Mouse (Mus musculus) small intestine, adult 2 months (tissue): ENCODE data around the gene Traf4. TPM values are rescaled to one million over a fixed set of nuclear protein-coding genes. Genes with fewer than 3 reads are reported as not detected.
A peak's percentile ranks its signal among the peaks of the same experiment; 100 is the strongest.

Experiments
- H3K27ac ChIP-seq: fragments of 200-500 bp; 2 replicates; pipeline ENCODE4 v1.5.1; 2012; ENCODE audit warnings: low read depth, low read length, control low read depth, inconsistent platforms; ENCODE audit not compliant: insufficient read depth
- H3K27me3 ChIP-seq: fragments of 200-500 bp; 2 replicates; pipeline ENCODE4 v1.6.1; 2012; ENCODE audit warnings: mild to moderate bottlenecking, moderate library complexity, low read length, inconsistent platforms; ENCODE audit not compliant: control insufficient read depth, insufficient read depth
- H3K36me3 ChIP-seq: fragments of 200-500 bp; 2 replicates; pipeline ENCODE4 v1.6.1; 2012; ENCODE audit warnings: mild to moderate bottlenecking, low read length, control low read depth, inconsistent platforms; ENCODE audit not compliant: control insufficient read depth, insufficient read depth
- H3K4me1 ChIP-seq: fragments of 200-500 bp; 2 replicates; pipeline ENCODE4 v1.6.1; 2012; ENCODE audit warnings: low read length, inconsistent platforms, mixed read lengths; ENCODE audit not compliant: control insufficient read depth, insufficient read depth, insufficient read length
- H3K4me3 ChIP-seq: fragments of 200-500 bp; 2 replicates; pipeline ENCODE4 v1.5.1; 2012; ENCODE audit warnings: low read depth, mild to moderate bottlenecking, control low read depth, inconsistent platforms, low read length, moderate library complexity
- CTCF ChIP-seq: fragments of 200-500 bp; IDR thresholded peaks from 2 replicates; pipeline ENCODE4 v1.5.1; 2012; ENCODE audit warnings: low read depth, mild to moderate bottlenecking, control low read depth, inconsistent platforms, low read length, moderate library complexity, mixed read lengths; ENCODE audit not compliant: insufficient replicate concordance, insufficient read length; ENCODE audit errors: extremely low read depth
- POLR2A ChIP-seq: fragments of 200-500 bp; IDR thresholded peaks from 2 replicates; pipeline ENCODE4 v1.6.1; 2012; ENCODE audit warnings: low read depth, mild to moderate bottlenecking, control low read depth, inconsistent platforms, low read length, moderate library complexity
- WGBS: fragments of 180-500 bp; shearing (Covaris S2); methylation state at CpG from one replicate; pipeline ENCODE4 v1.1.7; 2018; 5-methylcytosine and 5-hydroxymethylcytosine counted together
- polyA plus RNA-seq: library from polyadenylated mRNA; depleted of rRNA; stranded (reverse); fragments of >200 nt; gene quantifications from 2 replicates; pipeline ENCODE4 v1.2.3, GENCODE M21; 2012

The Traf4 gene
- polyA plus RNA-seq, 1 experiment = 99.5 TPM

GRCm38 (mm10) chr11:78151161-78151560 lies 14.2 kb downstream of the Traf4 start:
- Histone ChIP-seq H3K27me3 (no peaks in the 10 kb centered on the region), H3K4me1 (no peaks in the 10 kb centered on the region; the same call in 1 of the 2 replicates), H3K27ac (no peak overlapping the region), H3K4me3 (no peak overlapping the region), H3K36me3 (peaks cover 38% of the 10 kb centered on the region)
- TF ChIP-seq POLR2A = no peak
- peak; percentile 60; the same call in 1 of the 2 replicates for TF ChIP-seq CTCF
- 50% methylated on average over 1 of the region's 1 CpGs for WGBS

GRCm38 (mm10) chr11:78146707-78147543 lies 18.5 kb downstream of the Traf4 start:
- 87% methylated on average over 6 of the region's 6 CpGs for WGBS
- Histone ChIP-seq H3K27ac (no peak overlapping the region), H3K27me3 (no peaks in the 10 kb centered on the region), H3K4me3 (no peak overlapping the region), H3K36me3 (peaks cover 36% of the 10 kb centered on the region), H3K4me1 (no peaks in the 10 kb centered on the region)
- TF ChIP-seq CTCF = no peak

GRCm38 (mm10) chr11:78146168-78146567 lies 19.2 kb downstream of the Traf4 start:
- 88% methylated on average over 5 of the region's 5 CpGs for WGBS
- TF ChIP-seq POLR2A (no peak), CTCF (no peak)

GRCm38 (mm10) chr11:78143520-78143919 lies 21.9 kb downstream of the Traf4 start:
- Histone ChIP-seq H3K27me3 (no peaks in the 10 kb centered on the region), H3K4me1 (no peaks in the 10 kb centered on the region), H3K36me3 (peaks cover 28% of the 10 kb centered on the region), H3K27ac (no peak overlapping the region), H3K4me3 (no peak overlapping the region)
- 92% methylated on average over 2 of the region's 2 CpGs for WGBS
- TF ChIP-seq POLR2A (no peak), CTCF (no peak)

More at GRCm38 (mm10) chr11:78146168-78146567, 19.2 kb downstream of the Traf4 start:
- Histone ChIP-seq H3K27ac (no peak overlapping the region), H3K36me3 (peaks cover 36% of the 10 kb centered on the region), H3K27me3 (no peaks in the 10 kb centered on the region), H3K4me1 (no peaks in the 10 kb centered on the region), H3K4me3 (no peak overlapping the region)

GRCm38 (mm10) chr11:78140665-78141064 lies 24.7 kb downstream of the Traf4 start:
- H3K4me3 ChIP-seq = no peak overlapping the region
- no peaks in the 10 kb centered on the region; the same call in 1 of the 2 replicates for H3K4me1 ChIP-seq
- H3K36me3 ChIP-seq = peaks cover 15% of the 10 kb centered on the region
- 65% methylated on average over 5 of the region's 5 CpGs for WGBS
- H3K27ac ChIP-seq = no peak overlapping the region
- no peaks in the 10 kb centered on the region for H3K27me3 ChIP-seq
- TF ChIP-seq CTCF (no peak), POLR2A (no peak)

- H3K27ac ChIP-seq = no peak overlapping the region
- TF ChIP-seq CTCF (no peak), POLR2A (no peak)
- 77% methylated on average over 3 of the region's 3 CpGs for WGBS
- no peaks in the 10 kb centered on the region for H3K27me3 ChIP-seq
- no peak overlapping the region for H3K4me3 ChIP-seq
- H3K4me1 ChIP-seq = peaks cover 3% of the 10 kb centered on the region; the same call in 1 of the 2 replicates
- no peaks in the 10 kb centered on the region for H3K36me3 ChIP-seq
Measured at GRCm38 (mm10) chr11:78138023-78138422, 27.4 kb downstream of the Traf4 start.

- Histone ChIP-seq H3K36me3 (no peaks in the 10 kb centered on the region), H3K27me3 (no peaks in the 10 kb centered on the region), H3K27ac (no peak overlapping the region), H3K4me3 (no peak overlapping the region), H3K4me1 (peaks cover 3% of the 10 kb centered on the region; the same call in 1 of the 2 replicates)
- TF ChIP-seq POLR2A = no peak
- 76% methylated on average over 4 of the region's 4 CpGs for WGBS
Measured at GRCm38 (mm10) chr11:78137584-78137983, 27.8 kb downstream of the Traf4 start.
